Mouse (Mus musculus): ENCODE measurements around the gene Gm20388. TPM values are rescaled to one million over a fixed set of nuclear protein-coding genes. Genes with fewer than 3 reads are reported as not detected.
"Not testable (repeated sequence)": the region's sequence is repeated elsewhere in the genome, so short reads cannot be mapped to it uniquely, and the experiment has no call there.

Gene Gm20388
- polyA plus RNA-seq, 1 experiment from 2014 or later, result 1.7 TPM

DNA sequence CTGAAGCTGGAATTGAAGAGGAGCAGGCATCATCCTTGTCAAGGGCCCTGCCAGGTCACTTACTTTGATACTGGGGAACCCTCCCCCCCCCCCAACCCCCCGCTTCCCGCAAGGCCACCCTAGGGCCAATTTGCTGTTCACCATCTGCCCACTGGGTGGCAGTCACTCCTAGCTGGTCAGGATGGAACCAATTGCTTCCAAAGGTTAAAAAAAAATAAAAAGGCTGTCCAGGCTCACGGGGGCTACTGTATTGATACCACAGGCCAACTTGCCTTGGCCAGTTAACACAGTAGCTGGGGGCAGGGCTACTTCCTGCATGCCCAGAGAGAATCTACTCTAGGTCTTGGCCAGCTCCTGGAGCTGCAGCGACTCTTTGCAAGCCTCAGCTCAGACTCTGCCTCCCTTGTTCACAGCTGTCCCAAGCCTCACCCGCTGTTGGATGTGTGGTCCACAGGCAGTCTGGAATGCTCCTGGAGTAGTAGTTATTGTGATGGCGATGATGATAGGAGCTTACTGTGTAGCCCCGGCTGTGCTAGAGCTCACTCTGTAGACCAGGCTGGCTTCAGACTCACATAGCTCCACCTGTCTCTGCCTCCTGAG lies 2707.4 kb downstream of the Gm20388 start:
- H3K27me3 ChIP-seq (ENCODE audit: insufficient read depth, poor library complexity, severe bottlenecking), result no peaks in the 10 kb centered on the region
- peaks cover 53% of the 10 kb centered on the region for H3K4me1 ChIP-seq (replicated peaks)
- peak; percentile 75 for DNase-seq (ENCODE audit: low spot score)
- H3K4me3 ChIP-seq, result no peak overlapping the region
- H3K27ac ChIP-seq, result peak overlapping the region; percentile 60; the same call in 1 of the 2 replicates
- H3K9me3 ChIP-seq, result no peaks in the 10 kb centered on the region
- 41% methylated on average over 5 of the region's 7 CpGs for WGBS
- peaks cover 14% of the 10 kb centered on the region; the same call in 1 of the 2 replicates for H3K36me3 ChIP-seq

- peaks cover 58% of the 10 kb centered on the region for H3K4me1 ChIP-seq (replicated peaks)
- H3K36me3 ChIP-seq, result peaks cover 14% of the 10 kb centered on the region; the same call in 1 of the 2 replicates
- H3K9me3 ChIP-seq, result no peaks in the 10 kb centered on the region
- no peak for DNase-seq (ENCODE audit: low spot score)
- H3K27ac ChIP-seq, result no peak overlapping the region
- no peak overlapping the region for H3K4me3 ChIP-seq
- no peaks in the 10 kb centered on the region for H3K27me3 ChIP-seq (ENCODE audit: insufficient read depth, poor library complexity, severe bottlenecking)
- 76% methylated on average over 6 of the region's 6 CpGs for WGBS
These were observed 2708.2 kb downstream of the Gm20388 start for GRCm38 (mm10) chr8:122618660-122619378.

- DNase-seq (ENCODE audit: low spot score), result no peak
- no peak overlapping the region for H3K4me3 ChIP-seq
- peaks cover 3% of the 10 kb centered on the region; the same call in 1 of the 2 replicates for H3K36me3 ChIP-seq
- no peaks in the 10 kb centered on the region for H3K9me3 ChIP-seq
- H3K27ac ChIP-seq, result peak overlapping the region; percentile 62; the same call in 1 of the 2 replicates
- peaks cover 56% of the 10 kb centered on the region for H3K4me1 ChIP-seq (replicated peaks)
- 36% methylated on average over 5 of the region's 5 CpGs for WGBS
- H3K27me3 ChIP-seq (ENCODE audit: insufficient read depth, poor library complexity, severe bottlenecking), result no peaks in the 10 kb centered on the region
These were observed 2709.8 kb downstream of the Gm20388 start for GRCm38 (mm10) chr8:122620446-122620845.

DNA sequence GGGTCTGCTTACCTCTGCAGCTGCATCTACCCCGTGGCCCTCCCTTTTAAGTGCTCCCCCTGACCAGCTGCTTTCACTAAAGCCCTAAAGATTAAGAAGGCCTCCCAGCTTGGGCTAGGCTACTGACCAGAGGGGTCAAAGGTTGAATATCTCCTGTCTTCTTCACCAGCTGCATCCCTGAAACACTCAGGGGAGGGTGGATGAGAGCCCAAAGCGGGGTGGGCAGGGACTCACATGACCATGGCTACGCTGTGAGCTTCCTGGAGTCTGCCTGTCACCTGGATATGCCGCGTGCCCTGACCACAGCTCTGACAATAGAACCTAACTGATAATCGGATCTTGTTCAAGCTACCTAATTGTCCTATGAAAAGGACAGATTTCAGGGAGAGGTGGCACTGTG lies 2712.1 kb downstream of the Gm20388 start, which contains the start of gene Pabpn1l:
Gene Pabpn1l (minus strand): TSS at position 13 of the 400 bp plus-strand sequence.
- DNase-seq (ENCODE audit: low spot score), result no peak
- H3K27me3 ChIP-seq (ENCODE audit: insufficient read depth, poor library complexity, severe bottlenecking), result peaks cover 4% of the 10 kb centered on the region; the same call in 1 of the 2 replicates
- no peak within 1 kb of the TSS for H3K27ac ChIP-seq
- no peaks in the 10 kb centered on the region for H3K36me3 ChIP-seq
- WGBS, result 70% methylated on average over 6 of the region's 6 CpGs
- H3K9me3 ChIP-seq, result no peaks in the 10 kb centered on the region
- H3K4me3 ChIP-seq, result no peak within 1 kb of the TSS
- peaks cover 56% of the 10 kb centered on the region for H3K4me1 ChIP-seq (replicated peaks)

GRCm38 (mm10) chr8:122623844-122624642 lies 2713.4 kb downstream of the Gm20388 start:
- Histone ChIP-seq H3K27me3 (ENCODE audit: insufficient read depth, poor library complexity, severe bottlenecking) (peaks cover 15% of the 10 kb centered on the region), H3K4me3 (no peak overlapping the region), H3K27ac (no peak overlapping the region), H3K9me3 (no peaks in the 10 kb centered on the region), H3K36me3 (no peaks in the 10 kb centered on the region), H3K4me1 (replicated peaks) (peaks cover 45% of the 10 kb centered on the region)
- DNase-seq (ENCODE audit: low spot score), result no peak
- WGBS, result 90% methylated on average over 17 of the region's 17 CpGs

- WGBS, result 74% methylated on average over 5 of the region's 5 CpGs
- 0 out of 2 replicates have a peak overlapping the region, but pooled peaks have one; percentile 4 for H3K27ac ChIP-seq
- H3K4me1 ChIP-seq (replicated peaks), result peaks cover 46% of the 10 kb centered on the region
- H3K36me3 ChIP-seq, result no peaks in the 10 kb centered on the region
- no peaks in the 10 kb centered on the region for H3K9me3 ChIP-seq
- no peak overlapping the region for H3K4me3 ChIP-seq
- DNase-seq (ENCODE audit: low spot score), result no peak
- peaks cover 15% of the 10 kb centered on the region for H3K27me3 ChIP-seq (ENCODE audit: insufficient read depth, poor library complexity, severe bottlenecking)
These were observed 2714.0 kb downstream of the Gm20388 start for GRCm38 (mm10) chr8:122624653-122625052.

GRCm38 (mm10) chr8:122625811-122626210 lies 2715.2 kb downstream of the Gm20388 start:
- Histone ChIP-seq H3K27me3 (ENCODE audit: insufficient read depth, poor library complexity, severe bottlenecking) (peaks cover 23% of the 10 kb centered on the region), H3K27ac (no peak overlapping the region), H3K9me3 (no peaks in the 10 kb centered on the region), H3K4me3 (no peak overlapping the region), H3K36me3 (no peaks in the 10 kb centered on the region), H3K4me1 (replicated peaks) (peaks cover 43% of the 10 kb centered on the region)
- no peak for DNase-seq (ENCODE audit: low spot score)
- WGBS, result 87% methylated on average over 9 of the region's 9 CpGs

DNA sequence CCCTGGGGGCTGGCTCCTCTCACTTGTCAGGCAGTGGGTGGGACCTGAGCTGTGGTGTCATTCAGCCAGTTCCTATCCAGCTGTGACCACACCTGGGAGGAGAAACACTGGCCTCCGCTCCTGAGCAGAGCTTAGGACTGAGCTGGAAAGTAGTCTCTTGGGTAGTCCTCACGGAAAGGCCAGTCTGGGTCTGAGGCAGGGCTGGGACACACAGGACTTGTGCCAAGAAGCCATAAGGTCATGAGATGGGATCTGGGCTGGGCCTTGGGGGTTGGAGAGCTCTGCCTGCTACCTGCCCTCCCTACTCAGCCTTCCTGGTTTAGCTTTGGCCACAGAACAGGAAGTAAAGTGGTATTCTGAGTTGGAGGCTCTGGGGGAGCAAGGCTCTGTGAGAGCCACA lies 2716.3 kb downstream of the Gm20388 start:
- peaks cover 38% of the 10 kb centered on the region for H3K4me1 ChIP-seq (replicated peaks)
- H3K27me3 ChIP-seq (ENCODE audit: insufficient read depth, poor library complexity, severe bottlenecking), result peaks cover 25% of the 10 kb centered on the region
- WGBS, result 78% methylated on average over 2 of the region's 2 CpGs
- DNase-seq (ENCODE audit: low spot score), result no peak
- H3K9me3 ChIP-seq, result no peaks in the 10 kb centered on the region
- no peaks in the 10 kb centered on the region for H3K36me3 ChIP-seq
- no peak overlapping the region for H3K27ac ChIP-seq
- H3K4me3 ChIP-seq, result no peak overlapping the region

GRCm38 (mm10) chr8:122629388-122629787 lies 2718.7 kb downstream of the Gm20388 start:
- no peaks in the 10 kb centered on the region for H3K9me3 ChIP-seq
- H3K4me3 ChIP-seq, result no peak overlapping the region
- WGBS, result 21% methylated on average over 10 of the region's 10 CpGs

DNA sequence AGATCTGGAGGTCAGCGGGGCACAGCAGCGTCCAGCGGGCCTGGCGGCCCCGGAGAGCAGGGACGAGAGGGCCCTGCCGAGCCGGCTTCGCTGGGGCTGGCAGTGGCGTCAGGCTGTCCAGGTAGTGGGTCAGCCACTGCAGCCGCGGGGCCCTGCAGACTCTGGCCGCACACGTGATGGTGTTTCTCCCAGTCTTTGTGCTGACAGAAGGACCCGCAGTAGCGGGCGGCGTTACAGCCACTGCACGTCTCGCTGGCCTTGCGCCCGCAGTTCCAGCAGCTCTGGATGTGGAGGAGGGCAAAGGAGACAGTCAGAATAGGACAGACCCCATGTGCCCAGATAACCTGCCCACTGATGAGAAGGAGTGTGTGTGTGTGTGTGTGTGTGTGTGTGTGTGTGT lies 2720.1 kb downstream of the Gm20388 start:
- WGBS, result 52% methylated on average over 22 of the region's 22 CpGs
- Histone ChIP-seq H3K27me3 (ENCODE audit: insufficient read depth, poor library complexity, severe bottlenecking) (peaks cover 25% of the 10 kb centered on the region), H3K4me3 (peak overlapping the region; percentile 23), H3K4me1 (replicated peaks) (peaks cover 21% of the 10 kb centered on the region), H3K9me3 (no peaks in the 10 kb centered on the region), H3K27ac (peak overlapping the region; percentile 60), H3K36me3 (peaks cover 28% of the 10 kb centered on the region; the same call in 1 of the 2 replicates)
- no peak for DNase-seq (ENCODE audit: low spot score)

More at GRCm38 (mm10) chr8:122629388-122629787, 2718.7 kb downstream of the Gm20388 start:
- DNase-seq (ENCODE audit: low spot score), result no peak
- H3K36me3 ChIP-seq, result peaks cover 16% of the 10 kb centered on the region; the same call in 1 of the 2 replicates
- peaks cover 25% of the 10 kb centered on the region for H3K27me3 ChIP-seq (ENCODE audit: insufficient read depth, poor library complexity, severe bottlenecking)
- peaks cover 21% of the 10 kb centered on the region for H3K4me1 ChIP-seq (replicated peaks)
- H3K27ac ChIP-seq, result no peak overlapping the region

DNA sequence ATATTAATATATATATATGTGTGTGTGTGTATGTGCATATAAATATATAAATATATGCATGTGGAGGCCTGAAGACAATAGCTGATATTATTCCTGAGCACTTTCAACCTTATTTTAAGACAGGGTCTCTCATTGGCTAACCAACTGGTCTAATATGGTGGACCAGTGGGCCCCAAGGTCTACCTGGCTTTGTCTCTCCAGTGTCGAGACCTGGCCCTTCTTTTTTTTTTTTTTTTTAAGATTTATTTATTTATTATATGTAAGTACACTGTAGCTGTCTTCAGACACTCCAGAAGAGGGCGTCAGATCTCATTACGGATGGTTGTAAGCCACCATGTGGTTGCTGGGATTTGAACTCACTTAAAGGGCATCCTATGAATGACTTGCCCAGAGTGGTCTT lies 2721.5 kb downstream of the Gm20388 start:
- H3K4me3 ChIP-seq; DNase-seq (ENCODE audit: low spot score); H3K27ac ChIP-seq; H3K9me3 ChIP-seq: not testable (repeated sequence)
- peaks cover 27% of the 10 kb centered on the region for H3K4me1 ChIP-seq (replicated peaks)
- H3K27me3 ChIP-seq (ENCODE audit: insufficient read depth, poor library complexity, severe bottlenecking), result peaks cover 25% of the 10 kb centered on the region
- H3K36me3 ChIP-seq, result peaks cover 35% of the 10 kb centered on the region; the same call in 1 of the 2 replicates
- 84% methylated on average over 3 of the region's 3 CpGs for WGBS

DNA sequence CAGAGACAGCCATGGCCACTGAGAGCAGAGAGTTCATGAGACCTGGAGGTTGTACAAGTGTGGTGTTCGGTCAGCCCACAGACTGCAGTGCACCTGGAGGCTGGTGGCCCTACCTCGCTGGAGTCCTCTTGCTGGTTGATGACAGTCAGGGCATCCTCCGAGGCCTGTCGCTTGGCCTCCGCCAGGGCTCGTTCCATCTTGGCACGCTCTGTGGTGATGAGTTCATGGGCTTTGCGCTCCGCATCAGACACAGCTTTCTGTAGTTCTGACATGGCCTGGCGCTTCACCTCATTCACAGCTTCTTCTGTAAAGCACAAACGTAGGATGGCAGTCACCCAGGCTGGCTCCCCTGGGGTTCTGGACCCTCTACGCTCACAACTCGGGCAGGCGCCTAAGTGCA lies 2722.6 kb downstream of the Gm20388 start:
- Histone ChIP-seq H3K4me3 (no peak overlapping the region), H3K27me3 (ENCODE audit: insufficient read depth, poor library complexity, severe bottlenecking) (peaks cover 16% of the 10 kb centered on the region), H3K9me3 (no peaks in the 10 kb centered on the region), H3K36me3 (peaks cover 35% of the 10 kb centered on the region; the same call in 1 of the 2 replicates), H3K27ac (no peak overlapping the region), H3K4me1 (replicated peaks) (peaks cover 30% of the 10 kb centered on the region)
- WGBS, result 94% methylated on average over 14 of the region's 14 CpGs
- DNase-seq (ENCODE audit: low spot score), result no peak

Measured in hindbrain, embryonic 10.5 days (tissue).